Mouse (Mus musculus): ENCODE results near the gene Sf3a3.

DNA sequence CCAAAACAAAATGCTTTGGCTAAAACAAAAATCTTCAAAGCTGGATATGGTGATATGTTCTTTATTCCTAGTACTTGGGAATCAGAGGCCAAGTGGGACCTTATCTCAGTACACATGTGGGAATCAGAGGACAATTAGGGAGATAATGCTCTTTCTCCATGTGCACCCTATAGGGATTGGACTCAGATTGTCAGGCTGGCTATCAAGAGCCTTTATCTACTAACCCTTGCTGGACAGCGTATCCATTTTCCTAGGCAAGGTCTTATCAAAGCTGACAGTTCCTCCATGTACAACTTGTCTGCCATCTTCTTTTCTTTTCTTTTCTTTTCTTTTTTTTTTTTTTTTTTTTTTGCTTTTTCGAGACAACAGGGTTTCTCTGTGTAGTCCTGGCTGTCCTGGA lies 58.9 kb downstream of the Sf3a3 start:
- no peak for TF ChIP-seq CTCF (IDR thresholded peaks at IDR 0.05; ENCODE audit: low read depth, low read length)
- peak; percentile 75 for TF ChIP-seq TAL1 (conservative IDR thresholded peaks at IDR 0.05; ENCODE audit: low read depth, low read length)
- TF ChIP-seq GATA1 (IDR thresholded peaks at IDR 0.05; ENCODE audit: borderline replicate concordance, low read length): no peak
